Mouse (Mus musculus): ENCODE measurements around the gene Gm17720.
"Not testable (repeated sequence)": the region's sequence is repeated elsewhere in the genome, so short reads cannot be mapped to it uniquely, and the experiment has no call there.

GRCm38 (mm10) chr8:110033771-110034170 lies 68.8 kb downstream of the Gm17720 start:
- TF ChIP-seq POLR2A (IDR thresholded peaks at IDR 0.05; ENCODE audit: borderline replicate concordance, extremely low read depth, low read depth, low read length); CTCF (IDR thresholded peaks at IDR 0.05; ENCODE audit: insufficient read depth, low read length): not testable (repeated sequence)
